Mouse (Mus musculus) limb, embryonic 11.5 days (tissue): ENCODE data around the gene Plekhm2. TPM values are rescaled to one million over a fixed set of nuclear protein-coding genes. Genes with fewer than 3 reads are reported as not detected.

Experiments used
- ATAC-seq: fragments of 200-750 bp; cut with Nextera tagmentation; 2 replicates; pipeline ENCODE4 v1.8.0; 2017; ENCODE audit warnings: low read depth; ENCODE audit not compliant: insufficient number of reproducible peaks, low FRiP score, low TSS enrichment
- DNase-seq: peaks from one replicate; pipeline ENCODE4 v3.0.0-alpha.2; 2015; ENCODE audit warnings: low spot score
- H3K27ac ChIP-seq: fragments of 300-500 bp; sonication (generic); replicated peaks from 2 replicates; pipeline ENCODE4 v1.5.1; 2014; ENCODE audit warnings: low read depth, mild to moderate bottlenecking, low read length
- H3K27me3 ChIP-seq: fragments of 300-500 bp; sonication (generic); 2 replicates; pipeline ENCODE4 v1.6.1; 2014; ENCODE audit warnings: mild to moderate bottlenecking, low read length, mixed read lengths; ENCODE audit not compliant: control insufficient read depth, insufficient read depth
- H3K36me3 ChIP-seq: fragments of 300-500 bp; sonication (generic); 2 replicates; pipeline ENCODE4 v1.6.1; 2014; ENCODE audit warnings: mild to moderate bottlenecking, low read length, moderate library complexity, mixed read lengths; ENCODE audit not compliant: control insufficient read depth, insufficient read depth
- H3K4me1 ChIP-seq: fragments of 300-500 bp; sonication (generic); 2 replicates; pipeline ENCODE4 v1.6.1; 2014; ENCODE audit warnings: low read length, mixed read lengths; ENCODE audit not compliant: control insufficient read depth, insufficient read depth
- H3K4me2 ChIP-seq: fragments of 300-500 bp; sonication (generic); 2 replicates; pipeline ENCODE4 v1.6.1; 2014; ENCODE audit warnings: low read depth, mild to moderate bottlenecking, moderate library complexity; ENCODE audit not compliant: severe bottlenecking
- H3K4me3 ChIP-seq: fragments of 300-500 bp; sonication (generic); 2 replicates; pipeline ENCODE4 v1.5.1; 2014; ENCODE audit warnings: low read depth, low read length
- H3K9ac ChIP-seq: fragments of 300-500 bp; sonication (generic); 2 replicates; pipeline ENCODE4 v1.6.1; 2014; ENCODE audit warnings: mild to moderate bottlenecking, low read length
- H3K9me3 ChIP-seq: fragments of 300-500 bp; sonication (generic); 2 replicates; pipeline ENCODE4 v1.6.1; 2016; ENCODE audit warnings: low read length; ENCODE audit not compliant: control insufficient read depth
- WGBS: fragments of 180-500 bp; shearing (Covaris S2); extraction: QIAGEN DNeasy Blood & Tissue Kit; methylation state at CpG from one replicate; pipeline ENCODE4 v1.1.7; 2014; 5-methylcytosine and 5-hydroxymethylcytosine counted together
- polyA plus RNA-seq: library from polyadenylated mRNA; unstranded; fragments of >200 nt; fragmentation: Nextera tagmentation; extraction: Ambion mirVana; gene quantifications from 2 replicates; pipeline ENCODE4 v1.2.1, GENCODE M21; 2014

Plekhm2 gene
- polyA plus RNA-seq, 1 experiment from 2014 or later: 4.4 TPM

- Histone ChIP-seq H3K27ac (no peak overlapping the region), H3K9me3 (no peaks in the 10 kb centered on the region), H3K4me3 (no peak overlapping the region), H3K4me1 (no peaks in the 10 kb centered on the region), H3K36me3 (peaks cover 7% of the 10 kb centered on the region), H3K4me2 (no peak overlapping the region), H3K27me3 (no peaks in the 10 kb centered on the region), H3K9ac (no peak overlapping the region)
- ATAC-seq (no peak), DNase-seq (no peak)
- WGBS: 90% methylated on average over 7 of the region's 7 CpGs
Measured at GRCm38 (mm10) chr4:141576877-141577276, 87.8 kb downstream of the Plekhm2 start.

GRCm38 (mm10) chr4:141576404-141576803 is 88.3 kb downstream of the Plekhm2 start:
- peaks cover 7% of the 10 kb centered on the region for H3K36me3 ChIP-seq
- H3K9me3 ChIP-seq: no peaks in the 10 kb centered on the region
- WGBS: 88% methylated on average over 11 of the region's 11 CpGs
- no peak overlapping the region for H3K27ac ChIP-seq
- no peak overlapping the region for H3K4me3 ChIP-seq
- no peaks in the 10 kb centered on the region for H3K27me3 ChIP-seq
- DNase-seq: no peak
- H3K4me1 ChIP-seq: no peaks in the 10 kb centered on the region
- H3K4me2 ChIP-seq: no peak overlapping the region
- H3K9ac ChIP-seq: no peak overlapping the region
- no peak for ATAC-seq

Other genes starting within 250 kb of the Plekhm2 start
- gene Clcnkb, start 248.9 kb downstream of the Plekhm2 start, polyA plus RNA-seq: not detected in 2 replicates
- 0.34 and 0.41 TPM in 2 replicates for gene Hspb7, start 244.1 kb downstream of the Plekhm2 start, polyA plus RNA-seq
- not detected in 2 replicates for gene Srarp, start 228.8 kb downstream of the Plekhm2 start, polyA plus RNA-seq
- gene Zbtb17, start 220.2 kb downstream of the Plekhm2 start, polyA plus RNA-seq: 44.2 and 49.2 TPM in 2 replicates
- 12.4 and 13.4 TPM in 2 replicates for gene Spen, start 126.3 kb downstream of the Plekhm2 start, polyA plus RNA-seq
- 67.2 and 73.2 TPM in 2 replicates for gene Fblim1, start 58.8 kb downstream of the Plekhm2 start, polyA plus RNA-seq
- 0.27 and 0.60 TPM in 2 replicates for gene Tmem82, start 46.3 kb downstream of the Plekhm2 start, polyA plus RNA-seq
- not detected in 2 replicates for gene Slc25a34, start 41.1 kb downstream of the Plekhm2 start, polyA plus RNA-seq
- 1.4 and 3.5 TPM in 2 replicates for gene Rsc1a1, start 20.7 kb upstream of the Plekhm2 start, polyA plus RNA-seq
- 22.4 and 25.9 TPM in 2 replicates for gene Ddi2, start 58.5 kb upstream of the Plekhm2 start, polyA plus RNA-seq
- gene Agmat, start 81.8 kb upstream of the Plekhm2 start, polyA plus RNA-seq: 0.11 TPM in 1 of 2 replicates, not detected in the other
- 3.1 and 3.6 TPM in 2 replicates for gene Dnajc16, start 126.0 kb upstream of the Plekhm2 start, polyA plus RNA-seq
- 16.9 and 19.0 TPM in 2 replicates for gene Casp9, start 128.7 kb upstream of the Plekhm2 start, polyA plus RNA-seq
- gene Cela2a, start 161.3 kb upstream of the Plekhm2 start, polyA plus RNA-seq: not detected in 2 replicates
- gene Ctrc, start 181.5 kb upstream of the Plekhm2 start, polyA plus RNA-seq: not detected in 2 replicates
- gene Efhd2, start 210.0 kb upstream of the Plekhm2 start, polyA plus RNA-seq: 17.5 and 19.8 TPM in 2 replicates